Mouse (Mus musculus) lung, adult 2 months (tissue): Measurements from ENCODE around the gene Pnmal1. TPM values are rescaled to one million over a fixed set of nuclear protein-coding genes. Genes with fewer than 3 reads are reported as not detected.

ENCODE experiments used
- DNase-seq: peaks from one replicate; pipeline ENCODE4 v3.0.0; 2022
- H3K4me1 ChIP-seq: fragments of 200-500 bp; 2 replicates; pipeline ENCODE4 v1.6.1; 2011; ENCODE audit warnings: low read length; ENCODE audit not compliant: control insufficient read depth, insufficient read depth
- H3K4me3 ChIP-seq: fragments of 200-500 bp; replicated peaks from 2 replicates; pipeline ENCODE3; 2011; ENCODE audit warnings: low read depth, mild to moderate bottlenecking, control low read depth, low read length; ENCODE audit errors: extremely low read depth
- CTCF ChIP-seq: fragments of 200-500 bp; IDR thresholded peaks from 2 replicates; pipeline ENCODE4 v1.5.1; 2011; ENCODE audit warnings: mild to moderate bottlenecking, low read length, control low read depth; ENCODE audit not compliant: insufficient read depth
- POLR2A ChIP-seq: fragments of 200-500 bp; IDR thresholded peaks from 2 replicates; pipeline ENCODE4 v1.6.1; 2011; ENCODE audit warnings: low read depth, mild to moderate bottlenecking, control low read depth, low read length, borderline replicate concordance; ENCODE audit errors: extremely low read depth
- WGBS: fragments of 180-500 bp; shearing (Covaris S2); methylation state at CpG from one replicate; pipeline ENCODE4 v1.1.7; 2018; 5-methylcytosine and 5-hydroxymethylcytosine counted together
- polyA plus RNA-seq: library from polyadenylated mRNA; depleted of rRNA; stranded (reverse); fragments of >200 nt; gene quantifications from 2 replicates; pipeline ENCODE4 v1.2.3, GENCODE M21; 2012

Pnmal1 gene
- polyA plus RNA-seq, 1 experiment = not detected

DNA sequence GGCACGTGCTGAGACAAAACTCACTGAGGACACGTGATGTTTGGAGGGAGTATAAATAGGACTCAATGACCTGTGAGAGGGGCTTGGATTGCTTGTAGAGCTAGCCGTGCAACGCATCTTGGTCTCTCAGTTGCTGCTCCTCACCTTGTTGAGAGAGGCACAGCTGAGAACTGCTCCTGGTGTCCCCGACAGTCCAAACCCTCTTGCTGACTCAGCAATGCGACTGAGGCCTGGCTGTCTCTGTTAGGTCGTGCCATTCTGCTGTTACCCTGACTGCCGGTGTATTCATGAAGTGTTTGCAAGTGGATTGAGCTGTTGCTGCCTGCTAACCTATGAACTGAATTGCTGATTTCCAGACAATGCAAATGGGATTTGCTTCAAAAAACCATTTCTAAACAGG lies 16.8 kb downstream of the Pnmal1 start:
- TF ChIP-seq POLR2A = no peak
- no peak for TF ChIP-seq CTCF
- WGBS = 58% methylated on average over 8 of the region's 8 CpGs
- DNase-seq = no peak
- H3K4me1 ChIP-seq = no peaks in the 10 kb centered on the region
- no peak overlapping the region for H3K4me3 ChIP-seq

DNA sequence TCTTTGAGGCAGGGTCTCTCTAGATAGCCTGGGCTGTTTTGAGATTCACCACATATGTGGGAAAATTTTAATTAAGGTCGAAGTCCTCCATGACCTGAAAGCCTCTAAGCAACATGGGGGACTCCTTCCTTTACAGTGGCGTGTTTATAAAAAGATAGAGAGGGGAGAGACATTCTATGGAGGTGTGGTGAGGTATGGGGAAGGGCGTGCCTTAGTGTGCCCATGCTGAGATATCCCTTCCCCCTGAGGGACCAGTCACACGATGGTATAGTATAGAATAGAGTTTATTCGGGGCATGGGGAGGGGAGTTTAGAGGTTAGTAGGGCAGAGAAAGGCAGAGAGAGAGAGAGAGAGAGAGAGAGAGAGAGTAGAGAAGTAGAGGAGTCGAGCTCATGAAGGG lies 18.7 kb downstream of the Pnmal1 start:
- H3K4me1 ChIP-seq = no peaks in the 10 kb centered on the region
- DNase-seq = no peak
- no peak for TF ChIP-seq POLR2A
- TF ChIP-seq CTCF = no peak
- H3K4me3 ChIP-seq = no peak overlapping the region
- 79% methylated on average over 6 of the region's 6 CpGs for WGBS

DNA sequence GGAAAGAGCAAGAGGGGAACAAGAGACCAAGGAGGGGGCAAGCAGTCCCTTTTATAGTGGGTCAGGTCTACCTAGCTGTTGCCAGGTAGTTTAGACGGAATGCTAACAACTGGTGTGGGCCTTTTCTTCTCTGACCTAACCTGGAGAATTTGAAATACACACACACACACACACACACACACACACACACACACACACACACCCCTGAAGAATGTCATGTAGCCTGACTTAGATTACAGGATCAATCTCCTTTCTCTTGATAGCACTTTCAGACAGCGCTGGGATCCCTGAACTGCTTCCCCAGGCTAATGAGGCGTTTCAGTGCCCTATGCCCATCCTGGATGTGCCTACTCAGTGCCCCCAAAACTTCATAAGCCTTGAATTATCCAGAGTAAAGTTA lies 19.1 kb downstream of the Pnmal1 start:
- TF ChIP-seq POLR2A (no peak), CTCF (no peak)
- 95% methylated on average over 3 of the region's 3 CpGs for WGBS
- no peak overlapping the region for H3K4me3 ChIP-seq

GRCm38 (mm10) chr7:16980348-16980747 lies 20.9 kb downstream of the Pnmal1 start:
- Histone ChIP-seq H3K4me1 (no peaks in the 10 kb centered on the region), H3K4me3 (peak overlapping the region; percentile 32)
- DNase-seq = no peak
- TF ChIP-seq CTCF = no peak
- TF ChIP-seq POLR2A = no peak
- under 1% methylated on average over 12 of the region's 12 CpGs for WGBS

More for the DNA sequence above, 19.1 kb downstream of the Pnmal1 start:
- no peaks in the 10 kb centered on the region for H3K4me1 ChIP-seq
- no peak for DNase-seq

- no peak for DNase-seq
- no peak within 1 kb of the TSS for H3K4me3 ChIP-seq
- WGBS = 32% methylated on average over 26 of the region's 26 CpGs
- no peaks in the 10 kb centered on the region for H3K4me1 ChIP-seq
- TF ChIP-seq POLR2A (no peak), CTCF (no peak)
These were observed 23.5 kb downstream of the Pnmal1 start, which contains the start of gene Gm42372 for GRCm38 (mm10) chr7:16982859-16983568. Gm42372 (plus strand) TSS chr7:16983086.

DNA sequence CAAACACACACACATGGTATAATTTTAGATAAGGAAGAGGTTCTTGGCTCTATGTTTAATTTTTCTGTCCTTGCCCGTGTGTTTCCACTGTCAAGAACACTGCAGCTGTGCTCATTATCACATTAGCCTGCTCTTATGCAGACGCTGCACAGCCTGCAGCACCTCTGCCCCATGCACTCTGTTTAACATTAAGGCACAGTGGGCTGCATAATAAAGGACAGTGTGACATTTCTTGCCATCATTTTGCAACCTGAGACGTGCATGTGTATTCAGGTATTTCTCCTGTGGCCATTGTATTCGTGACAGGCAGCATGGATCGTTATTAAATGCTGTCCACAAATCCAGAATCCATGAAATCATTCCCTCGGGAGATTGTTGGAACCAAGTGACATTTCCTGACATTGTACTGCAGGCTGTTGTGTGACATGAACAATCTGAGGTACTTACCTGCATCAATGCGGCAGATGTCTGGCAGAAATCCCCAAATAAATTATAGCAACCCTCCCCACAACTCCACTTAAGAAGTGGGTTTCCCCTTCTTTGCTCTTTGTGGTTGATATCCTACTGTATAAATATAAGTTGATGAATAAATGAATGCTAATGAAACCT lies 28.2 kb downstream of the Pnmal1 start:
- DNase-seq = no peak
- Histone ChIP-seq H3K4me3 (no peak overlapping the region), H3K4me1 (no peaks in the 10 kb centered on the region)
- 45% methylated on average over 7 of the region's 7 CpGs for WGBS
- TF ChIP-seq CTCF = no peak
- TF ChIP-seq POLR2A = no peak

DNA sequence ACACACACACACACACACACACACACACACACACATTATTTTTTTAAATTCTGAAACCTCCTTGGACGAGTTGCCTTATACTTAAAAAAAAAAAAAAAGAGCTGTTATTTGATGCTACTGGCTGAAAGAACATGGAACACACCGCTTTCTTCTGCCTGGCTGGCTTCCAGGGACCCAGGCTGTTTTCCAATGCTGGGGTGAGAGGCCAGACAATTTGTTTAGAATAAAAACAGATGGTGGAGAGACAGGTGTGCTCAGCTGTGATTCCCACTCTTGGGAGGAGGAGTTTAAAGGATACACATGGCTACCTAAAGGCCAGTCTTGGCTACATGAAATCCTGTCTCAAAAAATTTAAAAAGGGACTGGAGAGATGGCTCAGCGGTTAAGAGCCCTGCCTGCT lies 28.9 kb downstream of the Pnmal1 start:
- 41% methylated on average over 3 of the region's 3 CpGs for WGBS
- Histone ChIP-seq H3K4me3 (no peak overlapping the region), H3K4me1 (no peaks in the 10 kb centered on the region)
- no peak for DNase-seq
- no peak for TF ChIP-seq CTCF
- TF ChIP-seq POLR2A = no peak

DNA sequence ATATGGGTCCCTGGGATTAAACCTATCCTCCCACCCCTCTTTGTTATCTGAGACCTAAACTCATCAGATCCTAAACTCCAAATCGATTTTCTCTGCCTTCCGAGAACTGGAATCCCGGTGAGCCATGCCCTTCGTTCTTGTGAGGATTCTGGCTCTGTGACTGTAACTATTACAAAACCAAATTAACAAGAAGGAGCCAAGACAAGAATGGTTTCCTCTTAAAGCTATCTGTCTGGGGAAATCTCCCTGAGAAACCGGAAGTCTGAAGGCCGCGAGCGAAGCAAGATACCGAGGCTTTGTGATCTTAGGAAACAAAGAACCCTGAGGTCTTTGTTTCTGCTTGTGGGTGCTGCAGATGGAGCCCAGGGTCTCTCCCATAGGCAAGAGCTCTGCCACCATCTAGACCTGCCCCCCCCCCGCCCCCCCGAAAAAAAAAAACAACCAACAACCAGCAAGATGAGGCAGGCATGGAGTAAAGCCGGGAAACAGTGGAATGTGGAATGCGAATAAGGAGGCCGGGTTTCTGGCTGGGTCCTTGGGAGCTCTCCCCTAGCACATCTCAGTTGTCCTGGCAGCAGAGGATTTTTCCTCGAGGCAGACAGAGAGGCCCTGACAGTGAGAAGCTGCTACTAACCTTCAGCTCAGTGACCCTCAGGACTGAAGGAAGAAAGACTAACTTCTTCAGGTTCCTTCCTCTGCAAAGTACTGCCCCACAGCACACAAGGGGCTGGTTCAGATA lies 30.7 kb downstream of the Pnmal1 start:
- Histone ChIP-seq H3K4me1 (no peaks in the 10 kb centered on the region), H3K4me3 (no peak overlapping the region)
- WGBS = 16% methylated on average over 15 of the region's 15 CpGs
- DNase-seq = no peak
- TF ChIP-seq POLR2A = no peak

DNA sequence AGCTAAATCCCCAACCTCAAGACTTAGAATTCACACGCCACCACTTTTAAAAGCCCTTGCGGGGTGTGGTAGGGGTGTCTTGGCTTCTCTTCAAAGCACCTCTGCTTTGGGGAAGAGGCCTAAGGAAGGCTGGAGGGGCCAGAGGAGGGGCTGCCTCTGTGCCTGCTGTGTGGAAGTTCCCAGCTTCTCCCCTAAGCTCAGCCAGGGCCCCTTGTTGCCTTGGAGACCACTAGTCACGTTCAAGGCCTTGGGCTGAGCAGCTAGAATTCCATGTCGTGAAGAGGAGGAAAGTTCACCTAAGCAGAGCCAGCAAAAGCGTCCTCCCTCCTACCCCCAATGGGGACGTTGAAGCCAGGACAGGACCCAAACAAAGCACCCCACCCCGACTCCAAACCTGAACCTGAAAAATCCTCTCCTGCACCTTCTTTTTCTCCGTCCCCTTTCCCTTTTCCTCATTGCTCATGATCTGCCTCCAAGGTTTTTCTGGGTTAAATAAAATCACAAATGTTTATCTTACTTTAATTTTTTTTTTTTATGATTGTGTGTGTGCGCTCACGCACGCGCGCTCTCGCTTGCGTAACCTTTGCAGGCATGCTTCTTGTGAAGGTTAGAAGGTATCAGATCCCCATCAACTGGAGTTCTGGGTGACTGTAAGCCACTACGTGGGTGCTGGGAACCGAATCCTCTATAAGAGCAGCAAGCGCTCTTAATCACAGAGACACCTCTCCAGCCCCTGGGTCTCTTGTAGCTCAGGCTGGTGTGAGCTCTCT lies 32.4 kb downstream of the Pnmal1 start:
- no peak for DNase-seq
- 65% methylated on average over 18 of the region's 18 CpGs for WGBS
- Histone ChIP-seq H3K4me1 (no peaks in the 10 kb centered on the region), H3K4me3 (no peak overlapping the region)
- TF ChIP-seq POLR2A (no peak), CTCF (no peak)
